Mouse (Mus musculus) liver, embryonic 13.5 days (tissue): ENCODE results near the gene Runx1. TPM values are rescaled to one million over a fixed set of nuclear protein-coding genes. Genes with fewer than 3 reads are reported as not detected.

Source experiments
- ATAC-seq: fragments of 200-750 bp; cut with Nextera tagmentation; 2 replicates; pipeline ENCODE4 v1.8.0; 2017; ENCODE audit warnings: low read depth, mild to moderate bottlenecking, moderate number of reproducible peaks, moderate library complexity
- DNase-seq: peaks from one replicate; pipeline ENCODE4 v3.0.0; 2022
- H3K27ac ChIP-seq: fragments of 300-500 bp; sonication (generic); 2 replicates; pipeline ENCODE4 v1.5.1; 2015; ENCODE audit warnings: moderate library complexity, mild to moderate bottlenecking, inconsistent platforms
- H3K27me3 ChIP-seq: fragments of 300-500 bp; sonication (generic); 2 replicates; pipeline ENCODE4 v1.6.1; 2015; ENCODE audit warnings: mild to moderate bottlenecking, inconsistent platforms
- H3K36me3 ChIP-seq: fragments of 300-500 bp; sonication (generic); 2 replicates; pipeline ENCODE4 v1.6.1; 2015; ENCODE audit warnings: mild to moderate bottlenecking, inconsistent platforms
- H3K4me1 ChIP-seq: fragments of 300-500 bp; sonication (generic); replicated peaks from 2 replicates; pipeline ENCODE4 v1.6.1; 2015; ENCODE audit warnings: inconsistent platforms
- H3K4me2 ChIP-seq: fragments of 300-500 bp; sonication (generic); 2 replicates; pipeline ENCODE4 v1.6.1; 2015; ENCODE audit warnings: inconsistent platforms, mild to moderate bottlenecking, moderate library complexity
- H3K4me3 ChIP-seq: fragments of 300-500 bp; sonication (generic); replicated peaks from 2 replicates; pipeline ENCODE4 v1.5.1; 2015; ENCODE audit warnings: mild to moderate bottlenecking, inconsistent platforms
- H3K9ac ChIP-seq: fragments of 300-500 bp; sonication (generic); 2 replicates; pipeline ENCODE4 v1.6.1; 2015; ENCODE audit warnings: mild to moderate bottlenecking, inconsistent platforms
- H3K9me3 ChIP-seq: fragments of 300-500 bp; sonication (generic); replicated peaks from 2 replicates; pipeline ENCODE4 v1.6.1; 2016; ENCODE audit warnings: inconsistent platforms
- WGBS: fragments of 180-500 bp; shearing (Covaris S2); methylation state at CpG from one replicate; pipeline ENCODE4 v1.1.7; 2015; ENCODE audit not compliant: insufficient replicate concordance; 5-methylcytosine and 5-hydroxymethylcytosine counted together
- polyA plus RNA-seq: library from polyadenylated mRNA; unstranded; fragments of >200 nt; fragmentation: Nextera tagmentation; extraction: Ambion mirVana; gene quantifications from 2 replicates; pipeline ENCODE4 v1.2.1, GENCODE M21; 2015

Runx1 gene
- 5.9 and 6.9 TPM in 2 replicates for polyA plus RNA-seq

GRCm38 (mm10) chr16:92825908-92826650, at the start of gene Runx1:
Gene Runx1, minus strand, starts transcription at chr16:92826149.
- Histone ChIP-seq H3K4me1 (peaks cover 52% of the 10 kb centered on the region), H3K36me3 (no peaks in the 10 kb centered on the region), H3K4me3 (peak within 1 kb of the TSS; percentile 74), H3K27me3 (no peaks in the 10 kb centered on the region), H3K9me3 (no peaks in the 10 kb centered on the region), H3K4me2 (peak within 1 kb of the TSS; percentile 82), H3K9ac (peak within 1 kb of the TSS; percentile 86), H3K27ac (peak within 1 kb of the TSS; percentile 95)
- 22% methylated on average over 11 of the region's 11 CpGs for WGBS
- DNase-seq = peak; percentile 70
- ATAC-seq = peak; percentile 49

- no peak for DNase-seq
- no peaks in the 10 kb centered on the region for H3K27me3 ChIP-seq
Observed at GRCm38 (mm10) chr16:92874015-92874414, 48.1 kb upstream of the Runx1 start.

GRCm38 (mm10) chr16:92871728-92872127, 45.8 kb upstream of the Runx1 start:
- H3K4me3 ChIP-seq = no peak overlapping the region
- ATAC-seq = peak; percentile 46
- WGBS = 32% methylated on average over 11 of the region's 11 CpGs

More at GRCm38 (mm10) chr16:92874015-92874414, 48.1 kb upstream of the Runx1 start:
- WGBS = 24% methylated on average over 3 of the region's 3 CpGs
- no peaks in the 10 kb centered on the region for H3K36me3 ChIP-seq
- ATAC-seq = no peak
- no peak overlapping the region for H3K4me3 ChIP-seq
- no peak overlapping the region for H3K9ac ChIP-seq
- no peaks in the 10 kb centered on the region for H3K9me3 ChIP-seq
- peaks cover 21% of the 10 kb centered on the region for H3K4me1 ChIP-seq
- no peak overlapping the region for H3K4me2 ChIP-seq
- no peak overlapping the region for H3K27ac ChIP-seq

GRCm38 (mm10) chr16:92868550-92868949, 42.6 kb upstream of the Runx1 start:
- H3K4me1 ChIP-seq = peaks cover 19% of the 10 kb centered on the region
- H3K27ac ChIP-seq = peak overlapping the region; percentile 4; the same call in 1 of the 2 replicates
- ATAC-seq (no peak), DNase-seq (no peak)
- no peaks in the 10 kb centered on the region for H3K36me3 ChIP-seq
- no peaks in the 10 kb centered on the region for H3K27me3 ChIP-seq
- H3K4me3 ChIP-seq = no peak overlapping the region
- no peak overlapping the region for H3K9ac ChIP-seq
- WGBS = 19% methylated on average over 4 of the region's 4 CpGs
- H3K9me3 ChIP-seq = 0 out of 2 replicates have a peak, but pooled peaks cover 4% of the 10 kb centered on the region
- H3K4me2 ChIP-seq = no peak overlapping the region

More at GRCm38 (mm10) chr16:92871728-92872127, 45.8 kb upstream of the Runx1 start:
- H3K27ac ChIP-seq = no peak overlapping the region
- no peaks in the 10 kb centered on the region for H3K27me3 ChIP-seq
- H3K9ac ChIP-seq = no peak overlapping the region
- H3K4me2 ChIP-seq = no peak overlapping the region
- 0 out of 2 replicates have a peak, but pooled peaks cover 4% of the 10 kb centered on the region for H3K9me3 ChIP-seq
- H3K4me1 ChIP-seq = peaks cover 25% of the 10 kb centered on the region
- H3K36me3 ChIP-seq = no peaks in the 10 kb centered on the region
- no peak for DNase-seq

GRCm38 (mm10) chr16:92867261-92867935, 41.4 kb upstream of the Runx1 start:
- ATAC-seq = no peak
- Histone ChIP-seq H3K36me3 (no peaks in the 10 kb centered on the region), H3K9ac (no peak overlapping the region), H3K27me3 (no peaks in the 10 kb centered on the region), H3K4me3 (no peak overlapping the region), H3K4me1 (peaks cover 17% of the 10 kb centered on the region), H3K9me3 (0 out of 2 replicates have a peak, but pooled peaks cover 4% of the 10 kb centered on the region), H3K4me2 (no peak overlapping the region), H3K27ac (peak overlapping the region; percentile 4)
- no peak for DNase-seq
- 25% methylated on average over 9 of the region's 9 CpGs for WGBS

- Histone ChIP-seq H3K27ac (no peak overlapping the region), H3K27me3 (0 out of 2 replicates have a peak, but pooled peaks cover 1% of the 10 kb centered on the region), H3K4me2 (no peak overlapping the region), H3K36me3 (no peaks in the 10 kb centered on the region), H3K9ac (no peak overlapping the region), H3K4me1 (0 out of 2 replicates have a peak, but pooled peaks cover 4% of the 10 kb centered on the region), H3K9me3 (0 out of 2 replicates have a peak, but pooled peaks cover 4% of the 10 kb centered on the region), H3K4me3 (no peak overlapping the region)
- ATAC-seq (no peak), DNase-seq (no peak)
- 81% methylated on average over 3 of the region's 3 CpGs for WGBS
Observed at GRCm38 (mm10) chr16:92865314-92865713, 39.4 kb upstream of the Runx1 start.

- Histone ChIP-seq H3K27ac (no peak overlapping the region), H3K36me3 (no peaks in the 10 kb centered on the region), H3K9me3 (0 out of 2 replicates have a peak, but pooled peaks cover 4% of the 10 kb centered on the region), H3K27me3 (0 out of 2 replicates have a peak, but pooled peaks cover 4% of the 10 kb centered on the region), H3K4me3 (no peak overlapping the region), H3K4me2 (no peak overlapping the region), H3K9ac (no peak overlapping the region), H3K4me1 (0 out of 2 replicates have a peak, but pooled peaks cover 4% of the 10 kb centered on the region)
- DNase-seq (no peak), ATAC-seq (no peak)
- WGBS = 35% methylated on average over 2 of the region's 2 CpGs
Observed at GRCm38 (mm10) chr16:92864191-92864590, 38.2 kb upstream of the Runx1 start.

- Histone ChIP-seq H3K27me3 (0 out of 2 replicates have a peak, but pooled peaks cover 4% of the 10 kb centered on the region), H3K9me3 (0 out of 2 replicates have a peak, but pooled peaks cover 4% of the 10 kb centered on the region), H3K9ac (no peak overlapping the region), H3K4me3 (no peak overlapping the region), H3K4me2 (no peak overlapping the region), H3K27ac (no peak overlapping the region), H3K36me3 (no peaks in the 10 kb centered on the region), H3K4me1 (0 out of 2 replicates have a peak, but pooled peaks cover 4% of the 10 kb centered on the region)
- no peak for ATAC-seq
- no peak for DNase-seq
Observed at GRCm38 (mm10) chr16:92863179-92863578, 37.2 kb upstream of the Runx1 start.

GRCm38 (mm10) chr16:92862430-92862829, 36.5 kb upstream of the Runx1 start:
- DNase-seq = no peak
- H3K9me3 ChIP-seq = no peaks in the 10 kb centered on the region
- 0 out of 2 replicates have a peak, but pooled peaks cover 4% of the 10 kb centered on the region for H3K4me1 ChIP-seq
- H3K27ac ChIP-seq = no peak overlapping the region
- 75% methylated on average over 4 of the region's 4 CpGs for WGBS
- no peak overlapping the region for H3K4me3 ChIP-seq
- H3K9ac ChIP-seq = no peak overlapping the region
- no peak overlapping the region for H3K4me2 ChIP-seq
- ATAC-seq = no peak
- no peaks in the 10 kb centered on the region for H3K36me3 ChIP-seq
- 0 out of 2 replicates have a peak, but pooled peaks cover 4% of the 10 kb centered on the region for H3K27me3 ChIP-seq

- H3K9ac ChIP-seq = no peak overlapping the region
- H3K4me1 ChIP-seq = no peaks in the 10 kb centered on the region
- ATAC-seq (no peak), DNase-seq (no peak)
- no peaks in the 10 kb centered on the region for H3K36me3 ChIP-seq
- no peak overlapping the region for H3K27ac ChIP-seq
- H3K4me3 ChIP-seq = no peak overlapping the region
- H3K4me2 ChIP-seq = no peak overlapping the region
- 39% methylated on average over 2 of the region's 2 CpGs for WGBS
- H3K9me3 ChIP-seq = no peaks in the 10 kb centered on the region
- 0 out of 2 replicates have a peak, but pooled peaks cover 4% of the 10 kb centered on the region for H3K27me3 ChIP-seq
Observed at GRCm38 (mm10) chr16:92861571-92861970, 35.6 kb upstream of the Runx1 start.

- no peak for ATAC-seq
- Histone ChIP-seq H3K4me1 (no peaks in the 10 kb centered on the region), H3K36me3 (no peaks in the 10 kb centered on the region), H3K27me3 (0 out of 2 replicates have a peak, but pooled peaks cover 4% of the 10 kb centered on the region), H3K4me3 (no peak overlapping the region), H3K9ac (no peak overlapping the region), H3K9me3 (no peaks in the 10 kb centered on the region), H3K4me2 (no peak overlapping the region), H3K27ac (no peak overlapping the region)
- whole genome bisulfite sequencing = 54% methylated on average over 1 of the region's 1 CpGs
- DNase-seq = no peak
Observed at GRCm38 (mm10) chr16:92860649-92861048, 34.7 kb upstream of the Runx1 start.
